Mouse (Mus musculus): Measurements from ENCODE around the gene Adamts9.

Gene Adamts9

DNA sequence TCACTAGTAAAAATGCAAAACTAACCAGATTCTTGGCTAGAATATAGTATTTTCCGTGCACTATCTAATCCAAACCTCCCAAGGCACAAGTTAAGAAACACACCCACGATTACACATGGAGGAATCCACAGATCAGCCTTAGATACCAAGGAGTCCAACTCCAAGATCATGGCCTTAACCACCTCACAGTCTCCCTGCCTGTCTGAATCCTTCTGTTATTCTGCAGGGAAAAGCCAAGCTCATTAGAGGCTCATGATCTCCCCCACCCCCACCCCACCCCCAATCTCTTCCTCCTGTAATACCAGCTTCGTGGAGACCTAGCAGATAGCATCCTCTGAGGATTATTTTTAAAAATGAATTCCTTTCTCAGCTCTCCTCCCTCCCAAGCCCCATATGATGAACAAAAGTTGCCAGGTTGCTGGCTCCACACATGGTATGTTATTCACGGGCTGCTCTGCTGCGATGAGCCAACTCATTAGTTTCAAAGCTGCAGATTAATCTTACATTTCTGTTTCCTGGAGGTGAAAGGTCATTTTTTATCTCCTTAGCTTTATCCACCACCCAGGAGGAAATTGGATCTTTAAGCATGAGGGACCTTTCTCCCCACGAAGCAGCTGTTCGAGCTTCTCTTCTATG lies 215.8 kb downstream of the Adamts9 start:
- no peak for DNase-seq (ENCODE audit: low spot score in 2 of 2)

DNA sequence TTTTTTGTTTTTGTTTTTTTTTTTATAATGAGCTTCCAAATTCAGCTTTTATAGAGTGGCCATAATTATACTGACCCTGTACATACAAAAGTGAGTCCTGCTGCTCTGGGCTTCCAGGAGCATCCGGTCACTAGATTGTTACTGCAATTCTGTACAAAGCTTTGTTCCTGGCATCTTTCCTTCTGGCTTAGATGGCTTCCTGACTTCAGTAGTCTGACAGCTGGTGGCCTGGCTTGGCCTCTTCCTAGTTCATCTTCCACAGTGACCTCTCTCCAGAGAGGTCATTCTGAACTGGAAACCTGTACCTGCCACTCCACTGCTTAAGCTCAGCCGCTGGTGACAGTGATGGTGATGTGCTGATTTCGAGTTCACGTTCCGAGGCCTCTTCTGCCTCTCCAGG lies 217.2 kb downstream of the Adamts9 start:
- no peak for DNase-seq (ENCODE audit: low spot score in 2 of 2)

DNA sequence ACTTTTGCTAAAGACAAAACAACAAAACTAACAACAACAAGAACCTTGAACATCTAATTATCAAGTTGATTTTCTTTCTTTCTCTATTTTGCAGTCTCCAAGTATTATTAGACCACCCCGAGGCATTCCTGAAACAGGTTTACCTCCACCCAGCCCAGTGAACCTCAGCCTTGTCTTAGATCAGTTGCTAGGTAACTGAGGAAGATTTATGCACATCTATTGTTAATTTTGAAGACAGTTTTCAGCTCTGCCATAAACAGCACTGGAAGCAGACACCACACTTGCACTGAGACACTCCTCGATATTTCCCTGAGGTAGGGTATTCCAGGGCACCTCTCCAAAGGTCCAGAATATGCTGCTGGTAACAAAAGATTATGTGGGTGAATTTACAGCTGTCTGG lies 218.9 kb downstream of the Adamts9 start:
- DNase-seq (ENCODE audit: low spot score in 2 of 2), result no peak
